Mouse (Mus musculus): ENCODE data around the gene Alyref. TPM values are rescaled to one million over a fixed set of nuclear protein-coding genes. Genes with fewer than 3 reads are reported as not detected.

Gene Alyref
- polyA plus RNA-seq, 1 experiment from 2014 or later = 149 TPM

DNA sequence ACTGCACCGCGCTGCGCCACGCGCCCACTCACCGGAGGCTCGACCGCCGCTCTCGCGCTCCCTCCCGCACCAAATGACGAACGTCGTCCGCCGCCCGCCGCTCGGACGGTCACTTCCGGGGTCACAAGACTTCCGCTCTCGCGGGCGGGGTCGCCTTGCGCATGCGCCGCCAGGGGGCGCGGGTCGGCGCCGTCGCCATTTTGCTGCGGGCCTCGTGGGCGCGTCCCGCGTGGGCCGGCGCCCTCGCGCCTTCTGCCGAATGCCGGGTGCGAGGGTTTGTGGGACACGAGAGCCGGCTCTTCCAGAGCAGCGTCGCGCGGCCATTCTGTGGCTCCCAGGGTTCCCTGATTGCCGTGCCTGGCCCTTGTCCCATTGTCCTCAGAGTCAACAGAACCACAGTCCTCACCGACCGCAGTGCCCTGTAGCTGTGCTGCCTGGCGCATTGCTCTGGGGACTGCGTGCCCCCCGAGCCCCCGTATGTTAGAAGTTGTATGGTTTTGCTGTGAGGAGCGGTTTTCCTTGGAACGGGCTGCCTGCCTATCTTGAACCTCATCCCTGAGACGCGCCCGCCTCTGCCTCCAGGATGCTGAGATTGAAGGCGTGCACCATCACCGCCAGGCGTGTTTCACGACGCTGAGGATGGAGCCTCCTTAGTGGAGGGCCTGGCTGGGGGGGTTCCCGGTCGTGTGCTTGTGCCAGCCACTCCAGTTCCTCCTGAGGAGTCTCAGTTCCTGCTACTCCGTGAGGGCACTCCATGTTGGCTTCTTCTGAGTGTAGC, 16.5 kb downstream of the Alyref start, which contains the start of gene Arhgdia:
TSS of gene Arhgdia (minus strand) at position 135 of the 778 bp plus-strand sequence.
- peaks cover 17% of the 10 kb centered on the region for H3K36me3 ChIP-seq (ENCODE audit: insufficient read depth, low read length)
- peak; percentile 89 for DNase-seq (ENCODE audit: low spot score)
- 4% methylated on average over 46 of the region's 75 CpGs for WGBS

DNA sequence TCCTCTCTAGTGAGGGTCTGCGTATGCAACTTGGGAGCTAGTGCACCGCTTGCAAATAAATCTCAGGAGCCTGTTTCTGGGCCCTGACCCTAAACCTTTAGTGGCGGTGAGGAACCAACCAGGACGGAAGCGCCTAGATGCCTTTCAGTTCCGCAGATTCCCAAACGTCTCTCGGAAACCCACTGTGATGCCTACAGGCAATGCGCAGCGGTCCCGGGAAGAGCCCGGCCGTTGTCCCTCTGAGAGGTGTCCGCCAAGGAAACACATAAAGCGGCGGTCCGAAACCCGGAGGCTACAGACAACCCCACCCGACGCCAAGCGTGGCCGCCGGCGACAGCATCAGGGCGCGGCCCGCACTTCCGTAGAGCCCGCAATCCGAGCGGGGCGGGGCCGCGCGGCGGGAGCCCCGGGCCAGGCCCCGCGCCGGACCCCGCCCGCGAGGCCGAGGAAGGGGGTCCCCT, 17.3 kb downstream of the Alyref start:
- WGBS = 0% methylated on average over 24 of the region's 44 CpGs
- Histone ChIP-seq H3K9me3 (ENCODE audit: low read length) (no peaks in the 10 kb centered on the region), H3K4me2 (replicated peaks; ENCODE audit: low read depth, low read length) (peak overlapping the region; percentile 79), H3K9ac (replicated peaks; ENCODE audit: low read depth) (peak overlapping the region; percentile 86), H3K36me3 (ENCODE audit: insufficient read depth, low read length) (peaks cover 17% of the 10 kb centered on the region; the same call in 1 of the 2 replicates), H3K27me3 (replicated peaks; ENCODE audit: insufficient read depth, low read length) (no peaks in the 10 kb centered on the region), H3K4me1 (ENCODE audit: insufficient read depth, low read depth, low read length) (peaks cover 10% of the 10 kb centered on the region), H3K4me3 (ENCODE audit: low read depth, low read length) (peak overlapping the region; percentile 87), H3K27ac (ENCODE audit: low read length) (peak overlapping the region; percentile 95)
- peak; percentile 60 for DNase-seq (ENCODE audit: low spot score)
- peak; percentile 72 for ATAC-seq
- no peak for TF ChIP-seq EP300 (IDR thresholded peaks at IDR 0.05)
- no peak for TF ChIP-seq CTCF (IDR thresholded peaks at IDR 0.05)

More for the DNA sequence above, 16.5 kb downstream of the Alyref start, which contains the start of gene Arhgdia:
- Histone ChIP-seq H3K9ac (replicated peaks; ENCODE audit: low read depth) (peak within 1 kb of the TSS; percentile 86), H3K4me1 (ENCODE audit: insufficient read depth, low read depth, low read length) (peaks cover 10% of the 10 kb centered on the region), H3K27me3 (replicated peaks; ENCODE audit: insufficient read depth, low read length) (no peaks in the 10 kb centered on the region), H3K4me3 (ENCODE audit: low read depth, low read length) (peak within 1 kb of the TSS; percentile 87), H3K9me3 (ENCODE audit: low read length) (no peaks in the 10 kb centered on the region), H3K27ac (ENCODE audit: low read length) (peak within 1 kb of the TSS; percentile 95), H3K4me2 (replicated peaks; ENCODE audit: low read depth, low read length) (peak within 1 kb of the TSS; percentile 79)
- TF ChIP-seq CTCF (IDR thresholded peaks at IDR 0.05) (peak; percentile 66), EP300 (IDR thresholded peaks at IDR 0.05) (no peak)
- peak; percentile 80 for ATAC-seq

DNA sequence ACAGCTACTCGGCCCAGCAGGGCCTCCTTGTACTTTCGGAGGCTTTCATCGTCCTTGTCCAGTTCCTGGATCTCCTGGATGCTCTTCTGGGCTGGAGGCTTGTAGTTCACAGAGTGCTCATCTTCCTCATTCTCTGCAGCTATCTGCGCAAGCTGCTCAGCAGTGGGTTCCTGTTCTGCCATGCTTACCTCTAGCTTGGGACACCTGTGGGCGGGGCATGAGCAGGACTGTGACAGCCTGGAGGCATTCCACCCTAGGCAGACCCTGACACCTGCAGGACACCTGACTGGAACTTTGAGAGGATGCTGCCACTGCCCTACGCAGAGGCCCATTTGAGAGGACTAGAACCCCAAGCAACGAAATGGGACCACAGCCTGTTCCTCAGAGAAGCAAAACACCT, 18.0 kb downstream of the Alyref start:
- 41% methylated on average over 7 of the region's 7 CpGs for WGBS

DNA sequence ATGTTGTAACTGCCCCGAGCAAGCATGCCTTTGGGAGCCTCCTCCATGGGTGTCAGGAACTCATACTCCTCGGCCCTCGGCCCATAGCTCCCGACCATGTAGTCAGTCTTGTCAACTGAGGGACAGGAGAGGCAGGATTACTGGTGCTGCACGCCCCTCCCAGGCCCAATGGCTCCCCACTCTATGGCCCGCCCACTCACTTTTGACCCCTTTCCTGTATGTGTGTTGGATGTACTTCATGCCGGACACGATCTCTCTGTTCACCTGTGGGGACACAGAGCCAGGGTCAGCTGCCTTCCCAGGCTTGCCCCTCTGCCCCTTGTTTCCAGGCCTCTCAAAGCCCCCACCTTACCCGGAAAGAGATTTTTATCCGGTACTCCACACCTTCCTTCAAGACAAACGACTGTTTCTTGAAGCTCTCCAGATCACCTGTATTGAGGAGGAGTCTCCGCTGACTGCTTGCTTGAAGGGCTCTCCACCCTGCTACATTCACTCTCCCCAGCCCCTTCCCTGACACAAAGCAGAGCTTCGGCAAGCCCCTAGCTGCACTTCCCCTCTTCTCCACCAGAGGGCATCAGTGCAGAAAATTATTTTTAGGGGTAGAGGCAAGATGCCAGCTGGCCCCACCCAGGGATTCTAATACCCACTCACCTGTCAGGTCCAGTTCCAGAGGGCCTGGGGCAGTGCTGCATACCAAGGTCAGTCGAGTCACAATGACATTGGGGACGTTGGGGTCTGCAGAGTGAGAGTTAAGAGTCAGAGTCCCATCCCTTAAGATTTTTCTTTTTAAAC, 18.7 kb downstream of the Alyref start:
- DNase-seq (ENCODE audit: low spot score) (peak; percentile 69), ATAC-seq (no peak)
- H3K9me3 ChIP-seq (ENCODE audit: low read length) = no peaks in the 10 kb centered on the region
- peak overlapping the region; percentile 95; the same call in 1 of the 2 replicates for H3K27ac ChIP-seq (ENCODE audit: low read length)
- H3K9ac ChIP-seq (replicated peaks; ENCODE audit: low read depth) = peak overlapping the region; percentile 86; the same call in 1 of the 2 replicates
- peak overlapping the region; percentile 79 for H3K4me2 ChIP-seq (replicated peaks; ENCODE audit: low read depth, low read length)
- H3K27me3 ChIP-seq (replicated peaks; ENCODE audit: insufficient read depth, low read length) = no peaks in the 10 kb centered on the region
- H3K4me3 ChIP-seq (ENCODE audit: low read depth, low read length) = peak overlapping the region; percentile 87
- 46% methylated on average over 15 of the region's 15 CpGs for WGBS
- H3K4me1 ChIP-seq (ENCODE audit: insufficient read depth, low read depth, low read length) = peaks cover 11% of the 10 kb centered on the region
- TF ChIP-seq EP300 (IDR thresholded peaks at IDR 0.05) (no peak), CTCF (IDR thresholded peaks at IDR 0.05) (peak; percentile 92)
- peaks cover 17% of the 10 kb centered on the region; the same call in 1 of the 2 replicates for H3K36me3 ChIP-seq (ENCODE audit: insufficient read depth, low read length)

More for the DNA sequence above, 18.0 kb downstream of the Alyref start:
- H3K9me3 ChIP-seq (ENCODE audit: low read length) = no peaks in the 10 kb centered on the region
- no peak for ATAC-seq
- peak overlapping the region; percentile 79 for H3K4me2 ChIP-seq (replicated peaks; ENCODE audit: low read depth, low read length)
- peaks cover 17% of the 10 kb centered on the region; the same call in 1 of the 2 replicates for H3K36me3 ChIP-seq (ENCODE audit: insufficient read depth, low read length)
- DNase-seq (ENCODE audit: low spot score) = peak; percentile 40
- peak overlapping the region; percentile 95 for H3K27ac ChIP-seq (ENCODE audit: low read length)
- H3K9ac ChIP-seq (replicated peaks; ENCODE audit: low read depth) = peak overlapping the region; percentile 86
- H3K4me1 ChIP-seq (ENCODE audit: insufficient read depth, low read depth, low read length) = peaks cover 10% of the 10 kb centered on the region
- no peak for TF ChIP-seq EP300 (IDR thresholded peaks at IDR 0.05)
- no peak for TF ChIP-seq CTCF (IDR thresholded peaks at IDR 0.05)
- peak overlapping the region; percentile 87 for H3K4me3 ChIP-seq (ENCODE audit: low read depth, low read length)
- no peaks in the 10 kb centered on the region for H3K27me3 ChIP-seq (replicated peaks; ENCODE audit: insufficient read depth, low read length)

DNA sequence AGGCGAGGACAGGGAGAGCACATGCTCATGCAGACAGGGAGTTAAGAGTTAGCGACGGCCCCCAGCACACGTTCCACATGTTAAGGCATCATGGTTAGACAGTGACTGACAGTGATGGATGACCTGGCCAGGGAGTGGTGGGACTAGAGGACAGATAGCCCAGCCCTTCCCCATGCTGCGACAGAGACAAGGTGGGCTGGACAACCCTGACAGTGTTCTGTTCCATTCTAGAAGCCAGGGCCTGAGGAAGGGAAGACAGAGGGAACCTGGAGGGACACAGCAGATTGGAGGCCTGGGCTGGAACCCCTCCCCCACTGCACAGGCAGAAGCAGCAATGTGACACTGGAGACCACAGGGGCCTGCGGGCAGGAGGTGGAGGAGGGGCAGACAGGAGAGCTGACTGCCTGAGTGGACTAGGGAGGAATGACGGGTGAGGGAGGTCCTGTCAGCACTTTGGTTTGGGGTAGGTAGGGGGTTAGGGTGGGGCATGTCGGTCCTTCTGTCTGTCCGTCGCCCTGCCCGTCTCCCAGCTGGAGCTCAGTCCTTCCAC, 19.4 kb downstream of the Alyref start:
- Histone ChIP-seq H3K27me3 (replicated peaks; ENCODE audit: insufficient read depth, low read length) (no peaks in the 10 kb centered on the region), H3K9me3 (ENCODE audit: low read length) (no peaks in the 10 kb centered on the region), H3K27ac (ENCODE audit: low read length) (no peak overlapping the region), H3K4me2 (replicated peaks; ENCODE audit: low read depth, low read length) (no peak overlapping the region), H3K9ac (replicated peaks; ENCODE audit: low read depth) (no peak overlapping the region), H3K4me1 (ENCODE audit: insufficient read depth, low read depth, low read length) (peaks cover 15% of the 10 kb centered on the region), H3K4me3 (ENCODE audit: low read depth, low read length) (no peak overlapping the region), H3K36me3 (ENCODE audit: insufficient read depth, low read length) (peaks cover 17% of the 10 kb centered on the region; the same call in 1 of the 2 replicates)
- no peak for ATAC-seq
- no peak for DNase-seq (ENCODE audit: low spot score)
- 74% methylated on average over 11 of the region's 11 CpGs for WGBS
- TF ChIP-seq CTCF (IDR thresholded peaks at IDR 0.05) (no peak), EP300 (IDR thresholded peaks at IDR 0.05) (no peak)

Measured in lung, postnatal 0 days (tissue).